22 mouse cellular contexts compared by ENCODE assay signal in the genomic region with DNA sequence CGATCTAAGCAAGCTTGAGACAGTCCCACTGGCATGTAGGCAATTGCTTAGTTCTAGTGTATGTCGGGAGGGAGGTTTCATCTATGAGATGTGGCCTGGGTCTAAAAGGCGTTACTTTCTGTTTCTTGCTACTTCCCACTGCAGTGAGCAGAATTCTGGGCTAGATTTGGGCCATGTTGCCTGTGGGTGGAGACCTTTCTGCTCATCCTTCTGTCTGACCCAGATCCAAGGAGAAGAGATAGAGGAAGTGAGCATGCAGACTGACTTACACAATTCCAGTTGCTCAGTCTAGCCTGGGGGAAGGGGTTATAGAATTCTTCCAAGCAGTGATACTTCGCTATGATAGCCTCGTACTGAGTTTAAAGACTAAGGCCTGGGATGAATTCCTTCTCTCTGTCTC. TPM values are rescaled to one million over a fixed set of nuclear protein-coding genes. Genes with fewer than 3 reads are reported as not detected.
DNase-seq lines count a peak whose midpoint lies in the region; ATAC-seq and TF ChIP-seq lines count a peak whose summit lies in the region.
"Had no signal": no experiment of that assay in that cellular context is flagged by ENCODE, and none has a peak within 500 bp of the region (broad histone marks: within the 10 kb centered on the region; RNA-seq: fewer than 3 reads in every experiment).

No protein-coding gene starts in this region.

- TF ChIP-seq CTCF in lung, postnatal 0 days (IDR thresholded peaks at IDR 0.05): no peak
- no peak for TF ChIP-seq CTCF in liver, postnatal 0 days (IDR thresholded peaks at IDR 0.05; ENCODE audit: low read depth)

- H3K9me3 ChIP-seq in heart, embryonic 10.5 days: no peaks in the 10 kb centered on the region
- H3K9me3 ChIP-seq in lung, postnatal 0 days (ENCODE audit: low read length): no peaks in the 10 kb centered on the region
- no peaks in the 10 kb centered on the region for H3K9me3 ChIP-seq in liver, postnatal 0 days (ENCODE audit: low read length)
- H3K9me3 ChIP-seq in forebrain, embryonic 12.5 days: no peaks in the 10 kb centered on the region
- H3K9me3 ChIP-seq: embryonic facial prominence, embryonic 12.5 days; hindbrain, embryonic 13.5 days; intestine, embryonic 15.5 days; limb, embryonic 10.5 days; midbrain, embryonic 13.5 days had no signal

- DNase-seq in heart, adult 11 months: peak; percentile 91
- DNase-seq in heart, embryonic 10.5 days (ENCODE audit: low spot score): no peak
- DNase-seq in lung, postnatal 0 days (ENCODE audit: low spot score): peak; percentile 22
- no peak for DNase-seq in lung, postnatal 14 days
- no peak for DNase-seq in liver, postnatal 0 days
- DNase-seq: adrenal gland, postnatal 10 days; cerebellum, adult 8-10 months; forebrain, postnatal 0 days had no signal

- no peak overlapping the region for H3K4me3 ChIP-seq in heart, embryonic 10.5 days
- no peak overlapping the region for H3K4me3 ChIP-seq in lung, postnatal 0 days (ENCODE audit: low read depth, low read length)
- H3K4me3 ChIP-seq in liver, postnatal 0 days (ENCODE audit: low read depth, low read length): no peak overlapping the region
- no peak overlapping the region for H3K4me3 ChIP-seq in forebrain, embryonic 12.5 days (replicated peaks)
- H3K4me3 ChIP-seq: embryonic facial prominence, embryonic 12.5 days; heart, adult 2 months; hindbrain, embryonic 13.5 days; intestine, embryonic 15.5 days; left cerebral cortex, adult 2 months; limb, embryonic 10.5 days; midbrain, embryonic 13.5 days had no signal

- no peaks in the 10 kb centered on the region for H3K27me3 ChIP-seq in heart, embryonic 10.5 days (ENCODE audit: insufficient read depth, poor library complexity, severe bottlenecking)
- no peaks in the 10 kb centered on the region for H3K27me3 ChIP-seq in lung, postnatal 0 days (replicated peaks; ENCODE audit: insufficient read depth, low read length)
- H3K27me3 ChIP-seq in liver, postnatal 0 days (ENCODE audit: insufficient read depth, low read length): no peaks in the 10 kb centered on the region
- no peaks in the 10 kb centered on the region for H3K27me3 ChIP-seq in forebrain, embryonic 12.5 days
- H3K27me3 ChIP-seq: CH12.LX; embryonic facial prominence, embryonic 12.5 days; hindbrain, embryonic 13.5 days; intestine, embryonic 15.5 days; midbrain, embryonic 13.5 days had no signal

- WGBS in heart, embryonic 10.5 days: 90% methylated on average over 5 of the region's 5 CpGs
- WGBS in lung, postnatal 0 days: 81% methylated on average over 5 of the region's 5 CpGs
- 73% methylated on average over 5 of the region's 5 CpGs for WGBS in liver, postnatal 0 days (ENCODE audit: insufficient replicate concordance)
- WGBS in forebrain, embryonic 12.5 days: 93% methylated on average over 5 of the region's 5 CpGs

- H3K27ac ChIP-seq in heart, embryonic 10.5 days: no peak overlapping the region
- H3K27ac ChIP-seq in lung, postnatal 0 days (ENCODE audit: low read length): no peak overlapping the region
- H3K27ac ChIP-seq in liver, postnatal 0 days (ENCODE audit: low read depth): no peak overlapping the region
- no peak overlapping the region for H3K27ac ChIP-seq in forebrain, embryonic 12.5 days
- H3K27ac ChIP-seq: embryonic facial prominence, embryonic 12.5 days; heart, adult 2 months; hindbrain, embryonic 13.5 days; intestine, embryonic 15.5 days; left cerebral cortex, adult 2 months; limb, embryonic 10.5 days; midbrain, embryonic 13.5 days; stomach, postnatal 0 days had no signal

- no peak overlapping the region for H3K4me2 ChIP-seq in lung, postnatal 0 days (replicated peaks; ENCODE audit: low read depth, low read length)
- H3K4me2 ChIP-seq in liver, postnatal 0 days (ENCODE audit: low read depth, low read length): no peak overlapping the region
- H3K4me2 ChIP-seq in forebrain, embryonic 12.5 days: no peak overlapping the region
- H3K4me2 ChIP-seq: embryonic facial prominence, embryonic 12.5 days; hindbrain, embryonic 13.5 days; intestine, embryonic 15.5 days; midbrain, embryonic 13.5 days had no signal

- TF ChIP-seq EP300 in lung, postnatal 0 days (IDR thresholded peaks at IDR 0.05): no peak
- no peak for TF ChIP-seq EP300 in liver, postnatal 0 days (IDR thresholded peaks at IDR 0.05; ENCODE audit: low read depth)

- H3K36me3 ChIP-seq in heart, embryonic 10.5 days: no peaks in the 10 kb centered on the region
- H3K36me3 ChIP-seq in lung, postnatal 0 days (ENCODE audit: insufficient read depth, low read length): no peaks in the 10 kb centered on the region
- no peaks in the 10 kb centered on the region for H3K36me3 ChIP-seq in liver, postnatal 0 days (replicated peaks; ENCODE audit: insufficient read depth, low read length)
- 0 out of 2 replicates have a peak, but pooled peaks cover 3% of the 10 kb centered on the region for H3K36me3 ChIP-seq in forebrain, embryonic 12.5 days (replicated peaks)
- H3K36me3 ChIP-seq: embryonic facial prominence, embryonic 12.5 days; hindbrain, embryonic 13.5 days; intestine, embryonic 15.5 days; limb, embryonic 10.5 days; midbrain, embryonic 13.5 days had no signal

- no peak overlapping the region for H3K9ac ChIP-seq in lung, postnatal 0 days (replicated peaks; ENCODE audit: low read depth)
- no peak overlapping the region for H3K9ac ChIP-seq in liver, postnatal 0 days (replicated peaks)
- H3K9ac ChIP-seq in forebrain, embryonic 12.5 days: no peak overlapping the region
- H3K9ac ChIP-seq: embryonic facial prominence, embryonic 12.5 days; forebrain, postnatal 0 days; hindbrain, embryonic 13.5 days; intestine, embryonic 15.5 days; midbrain, embryonic 13.5 days had no signal

- ATAC-seq in lung, postnatal 0 days: no peak
- peak; percentile 25; the same call in 1 of the 2 replicates for ATAC-seq in liver, postnatal 0 days
- peak; percentile 40; the same call in 1 of the 2 replicates for ATAC-seq in neutrophil, adult 5-6 weeks (ENCODE audit: extremely low read depth, insufficient number of reproducible peaks, low FRiP score, poor library complexity, severe bottlenecking)
- no peak for ATAC-seq in forebrain, embryonic 12.5 days (ENCODE audit: low FRiP score)
- ATAC-seq: forebrain, postnatal 0 days; intestine, embryonic 15.5 days; midbrain, embryonic 13.5 days had no signal

- no peaks in the 10 kb centered on the region for H3K4me1 ChIP-seq in heart, embryonic 10.5 days
- no peaks in the 10 kb centered on the region for H3K4me1 ChIP-seq in lung, postnatal 0 days (ENCODE audit: insufficient read depth, low read depth, low read length)
- no peaks in the 10 kb centered on the region; the same call in 1 of the 2 replicates for H3K4me1 ChIP-seq in liver, postnatal 0 days (ENCODE audit: insufficient read depth)
- no peaks in the 10 kb centered on the region for H3K4me1 ChIP-seq in forebrain, embryonic 12.5 days
- H3K4me1 ChIP-seq: embryonic facial prominence, embryonic 12.5 days; hindbrain, embryonic 13.5 days; intestine, embryonic 15.5 days; limb, embryonic 10.5 days; midbrain, embryonic 13.5 days had no signal

RNA-seq across cellular contexts. Expression of a gene that starts 39.2 kb away (rescaled TPM):
- polyA plus RNA-seq in heart, embryonic 10.5 days (2016; fragmentation: Nextera tagmentation; extraction: Ambion mirVana): not detected in 2 replicates
- polyA plus RNA-seq in lung, postnatal 0 days (2015; fragmentation: Nextera tagmentation; extraction: Ambion mirVana): 0.16 and 0.20 TPM in 2 replicates
- polyA plus RNA-seq in liver, postnatal 0 days (2015; fragmentation: Nextera tagmentation; extraction: Ambion mirVana): 0.33 and 0.65 TPM in 2 replicates
- 52.5 and 53.9 TPM in 2 replicates for total RNA-seq in neutrophil, adult 5-6 weeks (2017)
- polyA plus RNA-seq in forebrain, embryonic 12.5 days (2016; fragmentation: Nextera tagmentation; extraction: Ambion mirVana): not detected in 2 replicates
- total RNA-seq: CH12.LX; forebrain, postnatal 0 days; gastrocnemius, adult 8-10 months; layer of hippocampus, adult 18-20 months; left cerebral cortex, adult 2 months had no signal
- polyA plus RNA-seq: embryonic facial prominence, embryonic 12.5 days; hindbrain, embryonic 13.5 days; limb, embryonic 10.5 days; midbrain, embryonic 13.5 days; neural tube, embryonic 11.5 days had no signal

Comparison
In these comparisons a context has a peak if more than half of its experiments do, and no peak if none do; other contexts are left out.
1. DNase-seq: peak in heart, adult 11 months (single experiment) and lung, postnatal 0 days (single experiment); none in heart, embryonic 10.5 days (single experiment), lung, postnatal 14 days (single experiment) and liver, postnatal 0 days (single experiment).
2. ATAC-seq: peak in liver, postnatal 0 days (single experiment) and neutrophil, adult 5-6 weeks (single experiment); none in lung, postnatal 0 days (single experiment) and forebrain, embryonic 12.5 days (single experiment).